Mouse (Mus musculus): ENCODE data around the gene Ep400. TPM values are rescaled to one million over a fixed set of nuclear protein-coding genes. Genes with fewer than 3 reads are reported as not detected.
"Not testable (repeated sequence)": the region's sequence is repeated elsewhere in the genome, so short reads cannot be mapped to it uniquely, and the experiment has no call there.

Ep400 gene
- polyA plus RNA-seq, 1 experiment from 2014 or later, result 33.6 TPM

GRCm38 (mm10) chr5:110774511-110774910 is 4.0 kb upstream of the Ep400 start:
- Histone ChIP-seq H3K27ac (no peak overlapping the region), H3K4me3 (replicated peaks) (no peak overlapping the region), H3K36me3 (peaks cover 25% of the 10 kb centered on the region), H3K4me2 (replicated peaks) (no peak overlapping the region), H3K9me3 (no peaks in the 10 kb centered on the region), H3K9ac (no peak overlapping the region), H3K27me3 (replicated peaks) (no peaks in the 10 kb centered on the region), H3K4me1 (replicated peaks) (peaks cover 4% of the 10 kb centered on the region)
- no peak for ATAC-seq
- 94% methylated on average over 11 of the region's 11 CpGs for WGBS

- H3K4me1 ChIP-seq (replicated peaks), result peaks cover 10% of the 10 kb centered on the region
- H3K9me3 ChIP-seq; H3K4me3 ChIP-seq (replicated peaks); ATAC-seq; H3K4me2 ChIP-seq (replicated peaks); H3K27ac ChIP-seq; H3K27me3 ChIP-seq (replicated peaks); H3K9ac ChIP-seq: not testable (repeated sequence)
- WGBS, result 96% methylated on average over 10 of the region's 10 CpGs
- H3K36me3 ChIP-seq, result peaks cover 25% of the 10 kb centered on the region
Measured at GRCm38 (mm10) chr5:110772945-110773344, 2.4 kb upstream of the Ep400 start.

DNA sequence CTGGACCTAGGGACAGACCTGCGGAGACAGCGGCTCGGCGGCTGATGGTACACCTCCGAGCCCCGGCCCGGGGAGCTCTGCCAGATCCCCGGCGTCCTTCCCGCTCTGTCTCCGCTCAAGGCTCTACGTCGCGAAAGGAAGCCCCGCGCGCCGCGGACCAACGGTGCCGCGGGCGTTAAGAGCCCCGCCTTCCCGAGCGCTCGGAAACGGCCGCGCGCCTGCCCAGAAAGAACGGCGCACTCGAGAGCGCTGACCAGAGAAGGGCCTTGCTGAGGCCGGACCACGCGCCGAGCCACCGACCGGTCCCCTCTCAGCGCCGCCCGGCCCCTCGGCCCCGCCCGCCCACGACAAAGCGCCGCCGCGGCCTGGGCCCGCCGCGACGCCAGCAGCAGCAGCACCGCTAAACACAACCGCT is 479 bp downstream of the Ep400 start:
- WGBS, result 0% methylated on average over 53 of the region's 58 CpGs
- peak overlapping the region; percentile 55 for H3K4me2 ChIP-seq (replicated peaks)
- H3K36me3 ChIP-seq, result peaks cover 13% of the 10 kb centered on the region
- H3K9me3 ChIP-seq, result no peaks in the 10 kb centered on the region
- peak overlapping the region; percentile 96 for H3K9ac ChIP-seq
- peak overlapping the region; percentile 97 for H3K27ac ChIP-seq
- peak overlapping the region; percentile 86 for H3K4me3 ChIP-seq (replicated peaks)
- ATAC-seq, result peak; percentile 72
- H3K27me3 ChIP-seq (replicated peaks), result no peaks in the 10 kb centered on the region
- H3K4me1 ChIP-seq (replicated peaks), result peaks cover 10% of the 10 kb centered on the region

GRCm38 (mm10) chr5:110769272-110769671 is 1.2 kb downstream of the Ep400 start:
- no peak overlapping the region for H3K27ac ChIP-seq
- ATAC-seq, result no peak

GRCm38 (mm10) chr5:110763890-110764289 is 6.6 kb downstream of the Ep400 start:
- Histone ChIP-seq H3K4me2 (replicated peaks) (no peak overlapping the region), H3K4me1 (replicated peaks) (0 out of 2 replicates have a peak, but pooled peaks cover 5% of the 10 kb centered on the region), H3K27me3 (replicated peaks) (no peaks in the 10 kb centered on the region), H3K36me3 (no peaks in the 10 kb centered on the region), H3K4me3 (replicated peaks) (no peak overlapping the region), H3K27ac (no peak overlapping the region), H3K9me3 (no peaks in the 10 kb centered on the region), H3K9ac (no peak overlapping the region)
- 94% methylated on average over 8 of the region's 8 CpGs for WGBS
- ATAC-seq, result no peak

More at GRCm38 (mm10) chr5:110769272-110769671, 1.2 kb downstream of the Ep400 start:
- Histone ChIP-seq H3K9ac (peak overlapping the region; percentile 96), H3K4me1 (replicated peaks) (peaks cover 10% of the 10 kb centered on the region), H3K9me3 (no peaks in the 10 kb centered on the region), H3K27me3 (replicated peaks) (no peaks in the 10 kb centered on the region), H3K36me3 (peaks cover 6% of the 10 kb centered on the region), H3K4me2 (replicated peaks) (peak overlapping the region; percentile 55), H3K4me3 (replicated peaks) (peak overlapping the region; percentile 86)
- 54% methylated on average over 4 of the region's 4 CpGs for WGBS

DNA sequence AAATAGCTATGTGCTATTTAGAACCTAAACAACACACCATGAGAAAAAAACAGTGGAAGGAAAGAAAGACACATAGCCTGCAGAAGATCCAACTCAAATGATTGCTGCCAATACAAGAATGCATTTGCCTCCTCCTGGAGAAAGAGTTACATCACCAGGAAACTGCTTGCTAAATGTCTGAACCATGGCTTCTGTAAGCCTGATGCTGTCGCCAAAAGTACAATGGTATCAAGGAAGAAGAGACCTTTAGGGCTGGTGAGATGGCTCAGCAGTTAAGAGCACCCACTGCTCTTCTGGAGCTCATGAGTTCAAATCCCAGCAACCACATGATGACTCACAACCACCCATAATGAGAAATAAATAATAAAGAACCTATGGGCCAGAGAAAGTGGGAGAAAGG is 25.5 kb downstream of the Ep400 start:
- no peak overlapping the region for H3K4me3 ChIP-seq (replicated peaks)
- WGBS, result 75% methylated on average over 1 of the region's 1 CpGs
- H3K27me3 ChIP-seq (replicated peaks), result no peaks in the 10 kb centered on the region
- no peaks in the 10 kb centered on the region for H3K4me1 ChIP-seq (replicated peaks)
- no peak overlapping the region for H3K9ac ChIP-seq
- H3K4me2 ChIP-seq (replicated peaks), result no peak overlapping the region
- no peaks in the 10 kb centered on the region for H3K36me3 ChIP-seq
- no peak overlapping the region for H3K27ac ChIP-seq
- H3K9me3 ChIP-seq, result no peaks in the 10 kb centered on the region
- ATAC-seq, result no peak

DNA sequence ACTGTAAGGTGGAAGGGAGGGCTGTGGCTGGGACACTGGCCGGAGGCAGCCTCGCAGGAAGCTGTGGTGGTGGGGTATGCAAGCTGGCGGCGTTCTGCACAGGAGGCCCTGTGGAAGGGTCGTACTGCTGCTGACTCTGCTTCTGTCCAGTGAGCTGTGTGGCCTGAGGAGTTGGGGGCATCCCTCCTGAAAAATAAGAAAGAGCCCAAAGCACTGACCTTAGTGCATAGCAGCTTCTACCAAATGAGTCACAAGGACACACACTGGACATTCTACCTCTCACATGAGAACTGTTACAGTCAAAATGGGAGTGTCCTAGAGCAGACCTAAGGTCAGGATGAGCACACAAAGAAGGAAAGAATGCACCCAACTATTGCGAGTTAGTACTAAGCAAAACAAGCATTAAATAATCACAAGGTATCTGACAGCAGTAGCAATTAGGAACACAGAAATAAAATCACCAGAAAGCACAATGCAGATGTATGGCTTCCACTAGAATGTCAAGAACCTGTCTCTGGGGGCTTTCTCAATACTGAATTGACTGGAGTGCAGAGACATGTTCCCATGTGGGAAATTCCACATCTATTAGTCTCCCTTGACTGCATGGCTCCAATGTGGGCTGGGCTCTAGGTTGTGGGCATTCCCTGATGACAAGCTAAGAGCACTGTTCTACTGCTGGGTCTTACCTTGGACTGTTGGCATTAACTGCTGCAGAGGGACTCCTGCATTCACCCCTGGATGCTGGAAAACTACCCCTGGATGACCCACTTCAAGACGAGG is 30.8 kb downstream of the Ep400 start:
- Histone ChIP-seq H3K9me3 (no peaks in the 10 kb centered on the region), H3K36me3 (peaks cover 34% of the 10 kb centered on the region), H3K9ac (no peak overlapping the region), H3K27ac (no peak overlapping the region), H3K4me3 (replicated peaks) (no peak overlapping the region), H3K27me3 (replicated peaks) (no peaks in the 10 kb centered on the region), H3K4me2 (replicated peaks) (no peak overlapping the region), H3K4me1 (replicated peaks) (no peaks in the 10 kb centered on the region)
- 91% methylated on average over 7 of the region's 7 CpGs for WGBS
- ATAC-seq, result no peak

GRCm38 (mm10) chr5:110735606-110736005 is 34.9 kb downstream of the Ep400 start:
- Histone ChIP-seq H3K4me2 (replicated peaks) (no peak overlapping the region), H3K4me3 (replicated peaks) (no peak overlapping the region), H3K9ac (no peak overlapping the region), H3K36me3 (peaks cover 54% of the 10 kb centered on the region), H3K27ac (no peak overlapping the region), H3K4me1 (replicated peaks) (no peaks in the 10 kb centered on the region), H3K27me3 (replicated peaks) (no peaks in the 10 kb centered on the region), H3K9me3 (no peaks in the 10 kb centered on the region)
- 88% methylated on average over 1 of the region's 1 CpGs for WGBS
- no peak for ATAC-seq

DNA sequence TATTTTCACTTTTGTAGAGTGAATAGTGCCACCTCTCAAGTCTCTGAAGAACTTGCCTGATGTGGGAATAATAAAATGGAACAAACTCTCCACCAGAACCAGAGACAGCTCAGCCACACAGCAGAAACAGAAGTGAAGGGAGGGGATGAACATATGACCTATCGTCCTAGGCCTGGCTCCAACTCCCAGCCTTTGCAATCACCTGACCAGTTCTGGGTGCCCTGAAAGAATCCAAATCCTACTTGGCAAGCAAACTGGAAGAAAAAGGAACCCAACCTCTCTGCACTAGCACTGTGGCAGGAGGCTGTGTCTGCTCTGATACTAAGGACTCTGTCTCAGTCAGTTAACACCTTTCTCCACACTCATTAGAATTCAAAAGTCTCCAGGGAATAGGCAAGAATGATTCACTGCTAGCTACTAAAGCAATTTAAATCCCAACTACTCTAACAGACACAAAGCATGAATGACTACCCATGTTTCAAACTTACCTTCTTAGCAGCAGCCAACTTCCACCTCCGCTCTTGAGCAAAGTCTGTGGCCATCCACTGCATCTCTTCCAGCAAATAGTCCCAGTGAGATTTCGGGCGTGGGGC is 37.2 kb downstream of the Ep400 start:
- no peak for ATAC-seq
- no peak overlapping the region for H3K27ac ChIP-seq
- no peaks in the 10 kb centered on the region for H3K27me3 ChIP-seq (replicated peaks)
- H3K9ac ChIP-seq, result no peak overlapping the region
- no peaks in the 10 kb centered on the region for H3K9me3 ChIP-seq
- H3K36me3 ChIP-seq, result peaks cover 40% of the 10 kb centered on the region
- no peaks in the 10 kb centered on the region for H3K4me1 ChIP-seq (replicated peaks)
- WGBS, result 93% methylated on average over 4 of the region's 4 CpGs
- H3K4me2 ChIP-seq (replicated peaks), result no peak overlapping the region
- H3K4me3 ChIP-seq (replicated peaks), result no peak overlapping the region

DNA sequence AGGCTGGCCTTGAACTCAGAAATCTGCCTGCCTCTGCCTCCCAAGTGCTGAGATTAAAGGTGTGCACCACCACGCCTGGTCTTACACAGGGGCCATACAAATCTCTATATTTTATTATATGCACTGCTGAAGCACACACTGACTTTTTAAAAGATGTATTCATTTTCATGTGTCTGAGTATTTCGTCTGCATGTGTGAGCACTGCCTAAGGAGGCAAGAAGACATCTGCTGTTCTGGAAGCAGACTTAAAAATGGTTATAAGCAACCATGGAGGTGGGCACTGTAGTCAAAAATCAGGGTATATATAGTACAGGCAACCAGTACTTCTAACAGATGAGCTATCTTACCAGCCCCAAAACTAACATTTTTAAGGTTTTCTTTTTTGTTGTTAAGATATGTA is 39.3 kb downstream of the Ep400 start:
- Histone ChIP-seq H3K4me3 (replicated peaks) (no peak overlapping the region), H3K27ac (no peak overlapping the region), H3K27me3 (replicated peaks) (no peaks in the 10 kb centered on the region), H3K9me3 (no peaks in the 10 kb centered on the region), H3K4me1 (replicated peaks) (no peaks in the 10 kb centered on the region), H3K4me2 (replicated peaks) (no peak overlapping the region), H3K9ac (no peak overlapping the region), H3K36me3 (peaks cover 31% of the 10 kb centered on the region)
- no peak for ATAC-seq
- 92% methylated on average over 2 of the region's 2 CpGs for WGBS

DNA sequence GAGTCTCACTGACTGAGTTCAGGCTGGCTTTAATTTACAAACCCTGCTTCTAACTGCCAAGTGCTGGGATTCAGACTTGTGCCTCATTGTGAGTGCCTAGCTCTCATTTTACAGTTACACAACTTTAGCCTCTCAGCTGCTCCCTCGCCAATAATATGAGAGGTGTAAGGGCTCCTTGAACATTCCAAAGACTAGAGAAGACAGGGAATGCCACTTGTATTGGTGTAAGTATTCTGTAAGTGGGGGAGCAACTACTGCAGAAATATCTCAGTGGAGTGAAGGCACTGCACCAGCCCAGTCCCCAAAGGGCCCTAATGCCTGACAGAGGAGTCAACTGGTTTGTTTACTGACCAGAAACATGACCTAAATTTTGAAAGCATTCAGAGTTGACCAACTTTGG is 42.7 kb downstream of the Ep400 start:
- 87% methylated on average over 1 of the region's 1 CpGs for WGBS
- no peak overlapping the region for H3K4me2 ChIP-seq (replicated peaks)

DNA sequence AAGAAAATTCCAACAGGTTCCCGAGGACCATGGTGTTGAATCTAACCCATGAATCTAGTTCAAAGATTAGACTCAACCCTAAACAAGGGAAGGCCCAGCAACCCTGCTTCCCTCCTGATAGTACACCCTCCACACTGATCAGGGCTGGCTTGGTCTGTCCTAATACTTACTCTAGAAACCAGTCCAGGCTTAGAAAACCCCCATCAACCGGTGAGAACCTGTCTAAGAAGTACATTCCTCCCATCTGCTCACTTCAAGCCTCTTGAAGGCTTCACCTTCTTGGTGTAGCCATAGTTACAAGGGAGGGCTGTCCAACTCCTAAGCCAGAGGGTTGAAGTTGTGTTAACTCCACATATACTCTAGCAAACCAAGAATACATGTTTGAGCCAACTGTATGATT is 47.0 kb downstream of the Ep400 start:
- H3K36me3 ChIP-seq, result peaks cover 28% of the 10 kb centered on the region
- WGBS, result 85% methylated on average over 2 of the region's 2 CpGs

More for the DNA sequence above, 42.7 kb downstream of the Ep400 start:
- no peak for ATAC-seq
- Histone ChIP-seq H3K36me3 (peaks cover 29% of the 10 kb centered on the region), H3K9me3 (no peaks in the 10 kb centered on the region), H3K27me3 (replicated peaks) (no peaks in the 10 kb centered on the region), H3K4me3 (replicated peaks) (no peak overlapping the region), H3K4me1 (replicated peaks) (no peaks in the 10 kb centered on the region), H3K27ac (no peak overlapping the region), H3K9ac (no peak overlapping the region)

GRCm38 (mm10) chr5:110721463-110721862 is 49.1 kb downstream of the Ep400 start:
- H3K27me3 ChIP-seq (replicated peaks); H3K27ac ChIP-seq; H3K9me3 ChIP-seq; H3K4me1 ChIP-seq (replicated peaks); H3K4me2 ChIP-seq (replicated peaks); H3K9ac ChIP-seq; ATAC-seq; H3K4me3 ChIP-seq (replicated peaks): not testable (repeated sequence)
- peaks cover 30% of the 10 kb centered on the region for H3K36me3 ChIP-seq
- WGBS, result 82% methylated on average over 1 of the region's 1 CpGs

More for the DNA sequence above, 47.0 kb downstream of the Ep400 start:
- H3K4me3 ChIP-seq (replicated peaks), result no peak overlapping the region
- no peak overlapping the region for H3K27ac ChIP-seq
- no peak overlapping the region for H3K4me2 ChIP-seq (replicated peaks)
- no peaks in the 10 kb centered on the region for H3K4me1 ChIP-seq (replicated peaks)
- H3K9me3 ChIP-seq, result no peaks in the 10 kb centered on the region
- no peaks in the 10 kb centered on the region for H3K27me3 ChIP-seq (replicated peaks)
- no peak for ATAC-seq
- H3K9ac ChIP-seq, result no peak overlapping the region

Measured in intestine, embryonic 15.5 days (tissue).